Mouse (Mus musculus) cerebellum, adult 2 months (tissue): ENCODE measurements around the gene Stk39.

Experiments used
- CTCF ChIP-seq: fragments of 200-500 bp; IDR thresholded peaks from 2 replicates; pipeline ENCODE4 v1.5.1; 2011; ENCODE audit warnings: low read depth, mild to moderate bottlenecking, control low read depth, low read length, moderate library complexity, borderline replicate concordance; ENCODE audit not compliant: insufficient read depth
- POLR2A ChIP-seq: fragments of 200-500 bp; IDR thresholded peaks from 2 replicates; pipeline ENCODE4 v1.6.1; 2011; ENCODE audit warnings: low read length, control low read depth, borderline replicate concordance; ENCODE audit not compliant: insufficient read depth

GRCm38 (mm10) chr2:68342122-68342646, 129.9 kb downstream of the Stk39 start:
- TF ChIP-seq POLR2A (no peak), CTCF (no peak)
